Mouse (Mus musculus): Measurements from ENCODE around the gene Nme4. TPM values are rescaled to one million over a fixed set of nuclear protein-coding genes. Genes with fewer than 3 reads are reported as not detected.

The Nme4 gene
- 16.4 TPM for polyA plus RNA-seq (2017; shearing (Covaris generic))

DNA sequence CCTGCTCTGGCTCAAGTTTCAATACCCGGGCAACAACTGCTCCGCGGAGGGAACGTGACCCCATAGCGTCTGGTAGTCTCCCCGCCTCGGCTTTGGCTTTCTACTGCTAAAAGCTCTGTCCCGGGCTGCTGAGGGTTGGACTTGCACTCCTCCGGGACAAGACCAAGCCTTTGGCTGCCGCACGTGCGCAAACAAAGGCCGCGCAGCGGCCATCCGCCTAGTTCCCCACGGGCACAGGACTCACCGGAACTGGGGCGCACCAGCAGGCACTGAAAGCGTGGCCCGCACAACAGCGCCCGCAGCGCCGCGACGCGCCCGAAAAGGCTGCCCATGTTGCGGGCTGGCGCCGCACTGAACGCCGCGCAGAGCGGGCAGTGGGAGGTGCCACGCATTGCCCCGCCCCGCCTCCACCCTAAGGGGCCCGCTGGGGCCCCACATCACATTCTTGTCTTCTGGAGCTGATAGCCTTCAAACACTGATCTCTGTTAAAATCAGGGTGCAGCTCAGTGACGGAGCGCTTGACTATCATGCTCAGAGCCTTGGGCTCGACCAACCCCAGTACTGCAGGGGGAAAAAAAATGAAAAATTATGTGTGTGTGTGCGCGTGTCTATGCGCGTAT, at the start of gene Nme4:
TSS of gene Nme4 (minus strand) at position 482 of the 620 bp plus-strand sequence.

DNA sequence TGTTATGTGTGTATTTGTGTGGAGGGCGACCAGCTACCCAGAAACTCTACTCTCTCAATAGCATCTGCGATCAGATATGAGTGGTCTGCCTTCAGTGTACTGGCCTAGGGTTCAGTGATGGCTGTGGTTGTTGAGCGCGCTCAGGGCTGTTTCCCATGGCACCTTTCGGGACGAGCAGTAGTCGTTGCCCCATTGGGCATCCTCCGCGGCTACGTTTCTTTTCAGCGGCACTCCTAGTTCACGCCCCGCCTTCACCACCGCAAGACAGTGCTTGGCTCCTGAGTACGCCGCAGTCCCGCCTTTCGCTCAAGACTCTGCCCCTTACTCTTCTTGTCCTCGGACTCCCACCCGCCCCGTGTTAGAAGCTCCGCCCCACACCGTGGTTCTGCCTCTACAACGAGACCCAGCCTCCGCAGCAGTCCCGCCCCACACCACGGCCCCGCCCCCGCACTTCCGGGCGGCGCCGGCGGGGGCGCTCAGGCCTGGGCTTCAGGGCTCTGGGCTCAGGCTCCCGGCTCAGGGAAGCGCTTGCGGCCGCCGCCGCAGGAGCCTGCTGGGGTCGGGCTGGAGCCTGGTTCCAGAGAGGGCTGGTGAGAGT, 42.9 kb upstream of the Nme4 start, which contains the start of gene Axin1:
TSS of gene Axin1 (plus strand) at position 450 of the 598 bp plus-strand sequence.

DNA sequence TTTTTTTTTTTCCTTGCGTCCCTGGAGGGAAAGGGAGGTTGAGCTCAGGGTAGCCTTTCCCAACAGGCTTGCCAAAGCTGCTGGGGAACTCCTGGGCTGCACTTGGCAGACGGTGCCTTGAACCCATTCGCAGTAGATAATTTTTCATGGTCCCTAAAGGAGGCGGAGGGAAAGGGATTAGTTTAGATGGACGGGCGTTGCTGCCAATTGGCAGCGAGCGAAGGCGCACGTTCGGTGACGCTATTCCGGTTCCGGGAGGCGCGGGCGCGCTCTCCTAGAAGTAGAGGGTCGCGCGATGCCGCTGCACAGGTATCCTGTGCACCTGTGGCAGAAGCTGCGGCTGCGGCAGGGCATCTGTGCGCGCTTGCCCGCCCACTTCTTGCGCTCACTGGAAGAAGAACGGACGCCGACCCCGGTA, 27.9 kb upstream of the Nme4 start, which contains the start of gene Mrpl28:
TSS of gene Mrpl28 (plus strand) at position 234 of the 418 bp plus-strand sequence.

DNA sequence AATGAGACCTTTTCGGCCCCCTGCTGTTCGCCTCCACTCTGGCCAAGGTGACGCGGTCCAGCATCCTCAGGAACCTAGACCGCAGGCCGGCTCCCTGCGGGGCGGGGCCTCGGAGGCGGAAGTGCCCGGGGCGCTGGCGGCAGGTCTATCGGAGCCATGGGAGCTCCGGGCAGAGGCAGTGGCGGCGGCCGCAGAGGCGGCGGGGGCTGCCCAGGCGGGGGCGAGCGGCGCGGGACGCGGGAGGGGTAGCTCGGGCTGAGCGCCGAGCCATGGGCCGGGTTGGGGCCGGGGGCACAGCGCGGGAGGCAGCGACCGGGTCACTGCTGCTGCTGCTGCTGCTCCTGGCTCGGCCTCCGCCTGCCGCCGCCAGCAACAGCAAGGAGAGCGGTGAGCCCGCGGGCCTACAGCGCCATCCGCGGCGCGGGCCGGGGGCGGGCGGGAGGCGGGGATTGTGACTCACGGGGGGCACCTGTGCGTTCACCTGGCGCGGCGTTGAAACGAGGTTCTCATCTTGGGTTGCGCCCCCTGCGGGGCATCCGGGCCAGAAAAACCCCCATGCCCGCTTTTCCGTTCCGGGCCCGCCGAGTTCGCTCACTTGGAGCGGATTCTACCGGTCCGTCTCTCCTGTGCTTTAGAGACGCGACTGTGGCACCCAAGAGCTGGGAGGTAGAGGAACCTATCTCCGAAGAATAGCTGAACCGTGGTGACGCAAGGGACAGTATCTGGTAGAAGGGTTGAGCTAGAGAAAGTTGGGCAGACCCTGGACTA, 18.0 kb upstream of the Nme4 start, which contains the start of gene Tmem8:
TSS of gene Tmem8 (plus strand) at position 119 of the 768 bp plus-strand sequence.

DNA sequence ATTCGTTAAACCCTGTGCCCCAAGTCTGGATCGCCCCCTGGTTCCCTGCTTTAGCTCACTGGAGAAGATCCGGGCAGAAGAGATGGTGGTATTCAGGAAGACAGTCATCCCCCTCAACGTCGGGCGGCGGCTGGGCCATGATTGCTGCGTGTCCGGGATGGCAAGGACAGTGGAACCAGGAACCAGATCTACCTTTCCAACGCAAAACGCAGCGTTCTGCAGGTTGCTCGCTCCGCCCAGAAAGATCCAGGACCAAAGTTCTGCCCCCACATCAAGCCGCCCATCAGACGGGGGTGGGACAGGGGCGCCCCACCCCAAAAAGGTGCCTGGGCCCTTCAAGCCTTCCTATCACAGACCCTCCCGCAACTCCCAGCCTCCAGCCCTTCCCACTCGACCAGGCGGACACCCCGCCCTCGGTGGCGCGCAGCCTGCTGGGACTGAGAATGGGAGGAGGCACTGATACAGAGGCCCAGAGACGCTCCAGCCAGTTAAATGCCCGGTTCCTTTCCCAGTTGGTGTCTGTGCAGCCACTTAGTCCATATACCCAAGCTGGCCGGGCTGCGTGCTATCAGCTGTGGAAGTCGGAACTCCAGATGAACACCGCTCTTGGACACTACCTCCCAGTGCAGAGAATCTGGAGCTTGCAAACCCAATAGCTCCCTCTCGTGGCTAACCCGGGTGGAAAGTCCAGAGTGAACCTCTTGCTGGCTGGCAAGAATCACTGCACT, 5.3 kb downstream of the Nme4 start, which contains the start of gene Decr2:
TSS of gene Decr2 (minus strand) at position 433 of the 728 bp plus-strand sequence.

DNA sequence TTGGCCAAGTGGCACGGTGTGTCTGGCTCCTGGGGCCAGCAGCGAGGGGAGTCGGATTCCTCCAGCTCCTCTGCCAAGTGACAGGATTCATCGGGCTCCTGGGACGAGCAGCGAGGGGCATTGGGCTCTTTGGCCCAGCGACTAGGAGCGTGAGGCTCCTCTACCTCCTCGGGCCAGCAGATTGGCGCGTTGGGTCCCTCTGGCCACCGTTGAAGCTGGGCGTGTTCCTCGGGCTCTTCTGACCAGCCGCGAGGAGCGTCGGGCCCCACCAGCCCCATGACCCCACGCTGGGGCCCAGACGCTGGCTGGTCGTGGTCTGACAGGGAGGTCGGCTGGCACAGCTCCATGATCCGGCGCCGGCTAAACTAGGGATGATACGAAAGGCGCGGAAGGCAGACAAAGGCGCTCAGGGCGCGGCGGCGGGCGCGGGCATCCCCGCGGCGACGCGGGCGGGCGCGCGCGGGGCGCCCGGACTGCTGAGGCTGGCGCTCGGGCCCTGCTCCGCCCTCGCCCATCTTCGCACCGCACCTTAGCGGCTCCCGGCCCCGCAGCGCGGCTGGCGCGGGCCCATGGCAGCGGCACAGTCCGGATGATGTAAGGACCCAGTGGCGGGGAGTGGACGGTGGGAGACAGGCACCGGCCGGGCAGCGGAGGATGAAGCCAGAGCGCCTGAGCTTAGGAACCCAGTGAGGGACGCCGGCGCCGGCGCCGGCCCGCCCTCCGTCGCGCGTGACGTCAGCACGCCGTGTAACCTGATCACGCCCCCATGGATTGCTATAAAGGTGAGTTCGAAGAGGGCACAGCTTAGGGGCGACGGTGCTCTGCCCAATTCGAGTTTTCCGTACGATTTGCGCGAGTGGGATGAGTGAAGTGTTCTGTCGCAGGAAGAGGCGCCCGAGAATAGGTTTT, 26.3 kb downstream of the Nme4 start, which contains the start of gene Rab11fip3:
TSS of gene Rab11fip3 (minus strand) at position 725 of the 909 bp plus-strand sequence.

Other genes starting within 250 kb of the Nme4 start
- 20.9 TPM for gene Wdr90, start 234.1 kb downstream of the Nme4 start, polyA plus RNA-seq (2017; shearing (Covaris generic))
- gene Mcrip2, start 226.8 kb downstream of the Nme4 start, polyA plus RNA-seq (2017; shearing (Covaris generic)) = 18.5 TPM
- 41.5 TPM for gene Mettl26, start 220.5 kb downstream of the Nme4 start, polyA plus RNA-seq (2017; shearing (Covaris generic))
- 0.21 TPM for gene Wfikkn1, start 214.7 kb downstream of the Nme4 start, polyA plus RNA-seq (2017; shearing (Covaris generic))
- gene Rab40c, start 175.9 kb downstream of the Nme4 start, polyA plus RNA-seq (2017; shearing (Covaris generic)) = 17.2 TPM
- 39.1 TPM for gene Pigq, start 150.7 kb downstream of the Nme4 start, polyA plus RNA-seq (2017; shearing (Covaris generic))
- not detected for gene Nhlrc4, start 150.6 kb downstream of the Nme4 start, polyA plus RNA-seq (2017; shearing (Covaris generic))
- gene A930017K11Rik, start 143.0 kb downstream of the Nme4 start, polyA plus RNA-seq (2017; shearing (Covaris generic)) = not detected
- 21.9 TPM for gene Capn15, start 109.8 kb downstream of the Nme4 start, polyA plus RNA-seq (2017; shearing (Covaris generic))
- 20.2 TPM for gene Rab11fip3, start 26.0 kb downstream of the Nme4 start, polyA plus RNA-seq (2017; shearing (Covaris generic))
- gene Decr2, start 5.3 kb downstream of the Nme4 start, polyA plus RNA-seq (2017; shearing (Covaris generic)) = 20.8 TPM
- 35.2 TPM for gene Tmem8, start 17.7 kb upstream of the Nme4 start, polyA plus RNA-seq (2017; shearing (Covaris generic))
- 42.2 TPM for gene Mrpl28, start 27.9 kb upstream of the Nme4 start, polyA plus RNA-seq (2017; shearing (Covaris generic))
- 119 TPM for gene Axin1, start 43.1 kb upstream of the Nme4 start, polyA plus RNA-seq (2017; shearing (Covaris generic))
- not detected for gene Pdia2, start 103.5 kb upstream of the Nme4 start, polyA plus RNA-seq (2017; shearing (Covaris generic))
- gene Rgs11, start 107.3 kb upstream of the Nme4 start, polyA plus RNA-seq (2017; shearing (Covaris generic)) = 17.1 TPM
- not detected for gene Arhgdig, start 112.2 kb upstream of the Nme4 start, polyA plus RNA-seq (2017; shearing (Covaris generic))
- gene Fam234a, start 148.6 kb upstream of the Nme4 start, polyA plus RNA-seq (2017; shearing (Covaris generic)) = 19.8 TPM
- gene Luc7l, start 157.3 kb upstream of the Nme4 start, polyA plus RNA-seq (2017; shearing (Covaris generic)) = 147 TPM

Data from effector memory CD4-positive, alpha-beta T cell, adult 5 months (primary cell).